Mouse (Mus musculus): Measurements from ENCODE around the gene Gnptab. TPM values are rescaled to one million over a fixed set of nuclear protein-coding genes. Genes with fewer than 3 reads are reported as not detected.

The Gnptab gene
- polyA plus RNA-seq, 1 experiment from 2014 or later, result 23.8 TPM

DNA sequence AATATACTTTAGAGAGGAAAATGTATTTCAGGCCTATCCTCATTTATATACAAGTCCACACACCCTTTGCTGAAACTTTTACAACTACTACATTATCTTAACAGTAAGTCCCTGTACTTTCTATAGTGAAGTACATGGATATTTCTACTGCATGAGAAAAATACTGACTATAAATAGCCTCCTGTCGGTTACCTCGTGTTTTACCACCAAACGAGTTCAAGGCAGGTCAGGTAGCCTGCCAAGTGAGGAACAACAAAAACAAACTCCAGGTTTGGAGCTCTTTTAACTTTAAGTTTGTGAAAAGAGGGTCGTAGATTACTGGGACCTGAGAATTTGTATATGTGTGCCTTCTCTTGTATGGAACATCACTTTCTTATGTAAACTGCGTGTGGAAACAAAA is 5.1 kb downstream of the Gnptab start:
- Histone ChIP-seq H3K4me3 (replicated peaks; ENCODE audit: low read length) (no peak overlapping the region), H3K9ac (no peak overlapping the region), H3K4me2 (replicated peaks) (no peak overlapping the region), H3K4me1 (replicated peaks; ENCODE audit: control insufficient read depth, insufficient read depth, low read length) (peaks cover 18% of the 10 kb centered on the region), H3K9me3 (ENCODE audit: control insufficient read depth, low read length) (no peaks in the 10 kb centered on the region), H3K27ac (no peak overlapping the region), H3K27me3 (ENCODE audit: control insufficient read depth, insufficient read depth, low read length) (no peaks in the 10 kb centered on the region), H3K36me3 (replicated peaks; ENCODE audit: control insufficient read depth, insufficient read depth) (no peaks in the 10 kb centered on the region)
- ATAC-seq (ENCODE audit: low FRiP score) (no peak), DNase-seq (ENCODE audit: low spot score) (no peak)
- WGBS, result 77% methylated on average over 5 of the region's 5 CpGs

DNA sequence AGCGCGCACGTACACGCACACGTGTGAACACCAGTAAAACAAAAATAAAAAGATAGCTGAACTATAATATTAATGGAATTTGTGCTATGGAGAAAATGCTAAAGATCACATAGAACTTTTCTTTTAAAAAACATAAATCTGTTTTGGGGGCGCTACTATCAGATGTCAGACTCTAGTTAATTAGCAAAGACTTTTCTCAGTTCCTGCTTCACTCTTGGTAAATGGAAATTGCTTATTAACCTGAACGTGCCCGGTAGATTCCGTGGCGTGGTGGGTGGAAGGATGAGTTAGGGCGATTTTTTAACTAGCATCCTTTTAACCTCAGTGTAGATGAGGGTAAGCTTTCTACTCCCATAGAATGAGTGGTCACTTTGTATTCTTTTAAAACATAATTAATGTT is 6.4 kb downstream of the Gnptab start:
- Histone ChIP-seq H3K4me3 (replicated peaks; ENCODE audit: low read length) (no peak overlapping the region), H3K9ac (no peak overlapping the region), H3K27me3 (ENCODE audit: control insufficient read depth, insufficient read depth, low read length) (no peaks in the 10 kb centered on the region), H3K4me2 (replicated peaks) (no peak overlapping the region), H3K27ac (no peak overlapping the region), H3K4me1 (replicated peaks; ENCODE audit: control insufficient read depth, insufficient read depth, low read length) (peaks cover 15% of the 10 kb centered on the region), H3K9me3 (ENCODE audit: control insufficient read depth, low read length) (no peaks in the 10 kb centered on the region), H3K36me3 (replicated peaks; ENCODE audit: control insufficient read depth, insufficient read depth) (no peaks in the 10 kb centered on the region)
- DNase-seq (ENCODE audit: low spot score), result no peak
- 94% methylated on average over 11 of the region's 11 CpGs for WGBS
- no peak for ATAC-seq (ENCODE audit: low FRiP score)

GRCm38 (mm10) chr10:88385758-88386157 is 6.8 kb downstream of the Gnptab start:
- ATAC-seq (ENCODE audit: low FRiP score), result no peak
- Histone ChIP-seq H3K9me3 (ENCODE audit: control insufficient read depth, low read length) (no peaks in the 10 kb centered on the region), H3K36me3 (replicated peaks; ENCODE audit: control insufficient read depth, insufficient read depth) (no peaks in the 10 kb centered on the region), H3K27me3 (ENCODE audit: control insufficient read depth, insufficient read depth, low read length) (no peaks in the 10 kb centered on the region), H3K9ac (no peak overlapping the region), H3K4me2 (replicated peaks) (no peak overlapping the region), H3K27ac (no peak overlapping the region), H3K4me1 (replicated peaks; ENCODE audit: control insufficient read depth, insufficient read depth, low read length) (peaks cover 10% of the 10 kb centered on the region), H3K4me3 (replicated peaks; ENCODE audit: low read length) (no peak overlapping the region)
- no peak for DNase-seq (ENCODE audit: low spot score)
- 84% methylated on average over 6 of the region's 6 CpGs for WGBS

GRCm38 (mm10) chr10:88386251-88386650 is 7.3 kb downstream of the Gnptab start:
- Histone ChIP-seq H3K27ac (no peak overlapping the region), H3K4me3 (replicated peaks; ENCODE audit: low read length) (no peak overlapping the region), H3K4me1 (replicated peaks; ENCODE audit: control insufficient read depth, insufficient read depth, low read length) (peaks cover 5% of the 10 kb centered on the region), H3K9ac (no peak overlapping the region), H3K4me2 (replicated peaks) (no peak overlapping the region), H3K27me3 (ENCODE audit: control insufficient read depth, insufficient read depth, low read length) (no peaks in the 10 kb centered on the region), H3K36me3 (replicated peaks; ENCODE audit: control insufficient read depth, insufficient read depth) (no peaks in the 10 kb centered on the region), H3K9me3 (ENCODE audit: control insufficient read depth, low read length) (no peaks in the 10 kb centered on the region)
- DNase-seq (ENCODE audit: low spot score) (no peak), ATAC-seq (ENCODE audit: low FRiP score) (no peak)
- 83% methylated on average over 6 of the region's 6 CpGs for WGBS

DNA sequence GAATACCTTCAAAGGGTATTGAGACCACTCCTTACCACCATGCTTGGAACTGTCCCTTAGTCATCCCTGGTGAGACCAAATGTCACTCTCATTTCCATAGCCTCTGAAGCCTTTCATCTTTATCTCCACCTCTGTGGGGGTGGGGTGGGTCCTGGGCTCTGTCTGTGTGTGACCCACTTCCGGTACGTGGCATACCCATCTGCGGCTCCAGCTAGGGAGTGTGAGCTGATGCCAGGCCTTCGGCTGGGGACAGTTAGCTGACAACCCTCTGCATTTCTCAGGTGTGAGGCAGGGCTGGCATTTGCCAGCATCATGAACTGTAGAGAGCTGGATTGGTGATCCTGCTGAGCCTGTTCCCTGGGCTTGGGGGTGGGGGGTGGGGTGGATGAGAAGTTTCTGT is 10.6 kb downstream of the Gnptab start:
- peak; percentile 34; the same call in 1 of the 2 replicates for ATAC-seq (ENCODE audit: low FRiP score)
- H3K36me3 ChIP-seq (replicated peaks; ENCODE audit: control insufficient read depth, insufficient read depth), result no peaks in the 10 kb centered on the region
- H3K27me3 ChIP-seq (ENCODE audit: control insufficient read depth, insufficient read depth, low read length), result no peaks in the 10 kb centered on the region

DNA sequence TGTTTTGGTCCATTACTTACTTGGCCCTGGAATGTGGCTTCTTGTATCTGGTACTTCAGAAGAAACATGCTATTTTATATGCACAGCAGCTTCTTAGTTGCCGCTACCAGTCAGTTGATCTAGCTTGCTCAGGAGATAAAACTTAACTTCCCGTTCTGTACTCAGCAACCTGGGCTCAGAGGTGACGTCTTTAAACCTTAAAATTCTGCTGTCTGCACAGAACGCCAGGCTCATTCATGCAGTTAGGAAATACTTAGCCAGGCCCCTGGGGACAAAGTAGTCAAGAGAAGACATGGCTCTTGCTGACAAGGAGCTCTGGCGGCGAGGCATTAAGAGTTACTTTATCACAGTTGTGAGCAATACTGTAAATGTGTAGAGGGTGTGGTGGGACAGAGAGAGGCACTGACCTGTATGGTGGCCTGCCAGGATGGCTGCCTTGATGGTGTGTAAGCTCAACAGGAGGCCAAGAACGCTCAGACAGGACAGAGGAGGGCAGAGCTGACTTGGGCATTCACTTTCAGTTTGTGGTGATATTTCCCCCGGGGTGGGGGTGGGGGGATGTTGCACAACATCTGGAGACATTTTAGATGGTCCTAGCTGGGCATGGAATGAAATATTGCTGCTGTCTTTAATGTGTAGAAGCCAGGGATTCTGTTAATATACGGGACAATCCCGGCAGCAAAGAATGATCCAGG is 11.3 kb downstream of the Gnptab start:
- no peak for ATAC-seq (ENCODE audit: low FRiP score)

More for the DNA sequence above, 10.6 kb downstream of the Gnptab start:
- Histone ChIP-seq H3K9ac (no peak overlapping the region), H3K27ac (no peak overlapping the region), H3K9me3 (ENCODE audit: control insufficient read depth, low read length) (no peaks in the 10 kb centered on the region), H3K4me3 (replicated peaks; ENCODE audit: low read length) (no peak overlapping the region), H3K4me2 (replicated peaks) (no peak overlapping the region), H3K4me1 (replicated peaks; ENCODE audit: control insufficient read depth, insufficient read depth, low read length) (no peaks in the 10 kb centered on the region; the same call in 1 of the 2 replicates)
- WGBS, result 64% methylated on average over 4 of the region's 4 CpGs
- no peak for DNase-seq (ENCODE audit: low spot score)

GRCm38 (mm10) chr10:88391495-88391894 is 12.6 kb downstream of the Gnptab start:
- no peaks in the 10 kb centered on the region for H3K27me3 ChIP-seq (ENCODE audit: control insufficient read depth, insufficient read depth, low read length)
- no peak overlapping the region for H3K27ac ChIP-seq
- ATAC-seq (ENCODE audit: low FRiP score) (no peak), DNase-seq (ENCODE audit: low spot score) (no peak)
- no peak overlapping the region for H3K4me3 ChIP-seq (replicated peaks; ENCODE audit: low read length)
- no peaks in the 10 kb centered on the region for H3K36me3 ChIP-seq (replicated peaks; ENCODE audit: control insufficient read depth, insufficient read depth)
- H3K9me3 ChIP-seq (ENCODE audit: control insufficient read depth, low read length), result no peaks in the 10 kb centered on the region
- WGBS, result 92% methylated on average over 9 of the region's 9 CpGs
- H3K9ac ChIP-seq, result no peak overlapping the region
- H3K4me1 ChIP-seq (replicated peaks; ENCODE audit: control insufficient read depth, insufficient read depth, low read length), result no peaks in the 10 kb centered on the region; the same call in 1 of the 2 replicates
- no peak overlapping the region for H3K4me2 ChIP-seq (replicated peaks)

More for the DNA sequence above, 11.3 kb downstream of the Gnptab start:
- DNase-seq (ENCODE audit: low spot score), result no peak
- WGBS, result 63% methylated on average over 10 of the region's 10 CpGs
- Histone ChIP-seq H3K36me3 (replicated peaks; ENCODE audit: control insufficient read depth, insufficient read depth) (no peaks in the 10 kb centered on the region), H3K4me1 (replicated peaks; ENCODE audit: control insufficient read depth, insufficient read depth, low read length) (no peaks in the 10 kb centered on the region; the same call in 1 of the 2 replicates), H3K27ac (no peak overlapping the region), H3K4me2 (replicated peaks) (no peak overlapping the region), H3K9me3 (ENCODE audit: control insufficient read depth, low read length) (no peaks in the 10 kb centered on the region), H3K9ac (no peak overlapping the region), H3K4me3 (replicated peaks; ENCODE audit: low read length) (no peak overlapping the region), H3K27me3 (ENCODE audit: control insufficient read depth, insufficient read depth, low read length) (no peaks in the 10 kb centered on the region)

DNA sequence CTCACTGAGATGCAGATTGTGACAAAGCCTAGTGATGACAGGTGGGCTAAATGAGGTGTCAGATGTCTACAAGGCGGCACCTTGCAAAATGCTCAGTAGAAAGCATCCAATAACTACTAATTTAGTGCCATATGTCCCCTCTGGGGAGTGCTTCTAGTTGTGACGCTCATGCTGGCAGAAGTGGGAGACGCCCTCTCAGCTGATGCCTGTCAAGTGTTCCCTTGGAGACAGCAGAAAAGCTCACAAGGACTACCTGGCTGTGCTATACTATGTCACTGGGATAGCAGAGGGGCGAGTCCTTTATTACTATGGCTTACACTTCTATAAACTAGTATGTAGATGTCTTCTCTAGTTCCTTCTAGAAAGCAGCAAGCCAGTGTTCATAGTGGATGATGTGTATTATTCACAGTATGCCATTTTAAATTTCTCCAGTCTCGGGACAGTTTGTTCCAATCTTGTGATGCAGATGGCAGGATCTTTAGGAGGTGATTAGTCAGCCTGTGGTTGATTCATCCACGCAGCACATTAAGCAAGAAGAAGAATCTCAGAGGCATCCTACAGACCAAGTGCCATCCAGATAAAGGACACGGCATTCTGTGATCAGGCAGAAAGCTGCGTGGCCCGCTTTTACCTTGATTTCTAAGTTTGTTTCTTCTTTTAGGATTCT is 13.4 kb downstream of the Gnptab start:
- no peak overlapping the region for H3K4me3 ChIP-seq (replicated peaks; ENCODE audit: low read length)
- H3K4me2 ChIP-seq (replicated peaks), result no peak overlapping the region
- no peaks in the 10 kb centered on the region for H3K36me3 ChIP-seq (replicated peaks; ENCODE audit: control insufficient read depth, insufficient read depth)
- H3K4me1 ChIP-seq (replicated peaks; ENCODE audit: control insufficient read depth, insufficient read depth, low read length), result no peaks in the 10 kb centered on the region; the same call in 1 of the 2 replicates
- WGBS, result 88% methylated on average over 9 of the region's 9 CpGs
- H3K9ac ChIP-seq, result no peak overlapping the region
- DNase-seq (ENCODE audit: low spot score), result no peak
- no peaks in the 10 kb centered on the region for H3K9me3 ChIP-seq (ENCODE audit: control insufficient read depth, low read length)
- no peak overlapping the region for H3K27ac ChIP-seq
- ATAC-seq (ENCODE audit: low FRiP score), result no peak
- H3K27me3 ChIP-seq (ENCODE audit: control insufficient read depth, insufficient read depth, low read length), result no peaks in the 10 kb centered on the region

DNA sequence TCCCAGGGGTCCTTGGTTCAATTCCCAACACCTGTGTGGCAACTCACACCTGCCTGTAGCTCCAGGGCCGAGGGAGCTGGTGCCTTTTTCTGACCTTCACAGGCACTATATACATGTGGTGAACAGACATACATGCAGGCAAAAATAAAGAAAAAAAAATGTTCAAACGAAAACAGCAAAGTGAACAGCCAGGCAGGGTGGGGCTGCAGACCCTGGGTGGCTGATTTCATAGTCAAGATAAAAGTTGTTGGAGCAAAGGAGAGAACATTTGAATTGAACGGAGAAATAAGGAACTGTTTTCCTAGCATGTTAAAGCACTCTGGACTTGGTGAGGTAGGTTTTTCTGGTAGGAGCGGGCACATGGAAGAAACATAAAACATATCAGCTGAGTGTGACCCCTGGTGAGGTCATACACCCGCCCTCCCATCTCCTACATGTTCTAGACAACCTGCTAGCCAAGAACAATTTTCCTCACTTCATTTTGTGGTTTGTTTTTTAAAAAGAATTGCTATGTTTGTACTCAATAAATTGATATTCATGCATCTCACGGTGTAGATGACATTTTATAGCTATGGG is 19.8 kb downstream of the Gnptab start:
- ATAC-seq (ENCODE audit: low FRiP score), result no peak
- WGBS, result 92% methylated on average over 6 of the region's 6 CpGs

More for the DNA sequence above, 19.8 kb downstream of the Gnptab start:
- Histone ChIP-seq H3K9ac (no peak overlapping the region), H3K4me2 (replicated peaks) (no peak overlapping the region), H3K4me1 (replicated peaks; ENCODE audit: control insufficient read depth, insufficient read depth, low read length) (no peaks in the 10 kb centered on the region), H3K4me3 (replicated peaks; ENCODE audit: low read length) (no peak overlapping the region), H3K9me3 (ENCODE audit: control insufficient read depth, low read length) (no peaks in the 10 kb centered on the region), H3K36me3 (replicated peaks; ENCODE audit: control insufficient read depth, insufficient read depth) (no peaks in the 10 kb centered on the region), H3K27ac (no peak overlapping the region), H3K27me3 (ENCODE audit: control insufficient read depth, insufficient read depth, low read length) (no peaks in the 10 kb centered on the region)
- no peak for DNase-seq (ENCODE audit: low spot score)
